Mouse (Mus musculus): ENCODE data around the gene Arl5b. TPM values are rescaled to one million over a fixed set of nuclear protein-coding genes. Genes with fewer than 3 reads are reported as not detected.

The Arl5b gene
- 1.2 and 1.6 TPM in 2 replicates for polyA plus RNA-seq (2012; rRNA removed; ENCODE audit: low replicate concordance)

DNA sequence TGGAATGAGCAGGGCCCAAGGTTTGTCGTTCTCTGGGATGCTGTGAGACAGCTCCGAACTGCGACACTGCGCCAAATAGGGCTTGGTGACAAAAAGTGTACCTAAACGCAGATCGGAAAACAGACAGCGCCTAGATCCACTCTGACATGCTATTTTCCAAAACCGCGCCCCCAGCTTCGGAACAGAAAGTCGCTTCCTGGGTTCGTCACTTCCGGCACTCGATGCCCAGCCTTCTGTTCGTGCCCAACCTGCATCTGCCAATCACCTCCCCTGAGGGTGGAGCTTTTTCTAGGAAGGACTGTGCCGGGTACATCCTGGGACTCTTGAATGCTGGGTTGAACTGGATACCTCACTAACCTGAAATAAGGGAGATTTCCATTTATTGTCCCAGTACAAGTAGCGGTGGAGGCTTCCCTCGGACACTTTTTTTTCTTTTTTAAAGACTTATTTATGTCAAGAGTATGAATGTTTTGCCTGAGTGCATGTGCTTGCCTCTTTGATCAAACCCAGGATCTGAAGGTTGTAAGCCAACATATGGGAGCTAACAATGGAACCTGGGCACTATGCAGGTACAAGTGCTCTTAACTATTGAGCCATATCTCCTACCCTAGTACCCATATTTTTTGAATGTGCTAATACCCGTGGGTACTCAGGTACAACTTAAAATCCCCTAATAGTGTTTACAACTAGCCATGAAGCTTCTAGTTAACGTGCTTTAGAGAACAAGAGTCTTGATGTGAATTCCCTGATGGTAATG, at the start of gene Arl5b:
TSS of gene Arl5b (plus strand) at position 279 of the 757 bp plus-strand sequence.

DNA sequence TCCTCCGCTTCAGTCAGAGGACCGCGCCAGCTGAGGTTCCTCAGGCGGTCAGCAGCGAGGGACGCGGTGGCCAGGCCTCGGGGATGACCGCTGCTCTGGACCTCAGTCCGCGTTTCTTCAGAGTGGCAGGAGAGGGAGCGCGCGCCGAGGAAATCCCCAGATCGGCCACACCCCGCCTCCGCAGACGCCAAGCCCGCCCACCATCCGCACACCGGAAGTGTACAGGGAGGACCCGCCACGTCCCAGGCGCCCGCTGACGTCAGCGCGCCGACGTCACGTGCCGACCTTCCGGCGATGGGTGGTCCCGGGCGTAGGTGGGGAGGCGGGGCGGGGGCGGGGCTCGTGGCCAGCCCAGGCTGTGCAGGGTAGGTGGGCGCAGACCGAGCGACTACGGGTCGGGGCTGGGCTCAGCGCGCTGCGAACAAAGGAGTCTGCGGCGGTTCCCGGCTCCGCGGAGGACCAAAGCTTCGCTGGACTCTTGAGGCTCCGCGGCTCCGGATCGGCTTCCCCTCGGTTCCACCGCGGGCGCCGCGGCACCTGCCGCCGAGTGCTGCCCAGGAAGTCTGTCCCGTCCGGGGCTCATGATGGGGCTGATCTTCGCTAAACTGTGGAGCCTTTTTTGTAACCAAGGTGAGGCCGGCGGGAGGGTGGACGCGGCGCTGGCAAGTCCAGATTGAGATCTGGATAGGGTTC, 5.9 kb downstream of the Arl5b start, which contains the start of gene Nsun6:
TSS of gene Nsun6 (minus strand) at position 125 of the 693 bp plus-strand sequence.

Other genes starting within 250 kb of the Arl5b start
- gene Nsun6, start 5.7 kb downstream of the Arl5b start, polyA plus RNA-seq (2012; rRNA removed; ENCODE audit: low replicate concordance): 0.35 and 2.2 TPM in 2 replicates